Mouse (Mus musculus): Measurements from ENCODE around the gene Dab1. TPM values are rescaled to one million over a fixed set of nuclear protein-coding genes. Genes with fewer than 3 reads are reported as not detected.

The Dab1 gene
- polyA plus RNA-seq, 1 experiment, result not detected

DNA sequence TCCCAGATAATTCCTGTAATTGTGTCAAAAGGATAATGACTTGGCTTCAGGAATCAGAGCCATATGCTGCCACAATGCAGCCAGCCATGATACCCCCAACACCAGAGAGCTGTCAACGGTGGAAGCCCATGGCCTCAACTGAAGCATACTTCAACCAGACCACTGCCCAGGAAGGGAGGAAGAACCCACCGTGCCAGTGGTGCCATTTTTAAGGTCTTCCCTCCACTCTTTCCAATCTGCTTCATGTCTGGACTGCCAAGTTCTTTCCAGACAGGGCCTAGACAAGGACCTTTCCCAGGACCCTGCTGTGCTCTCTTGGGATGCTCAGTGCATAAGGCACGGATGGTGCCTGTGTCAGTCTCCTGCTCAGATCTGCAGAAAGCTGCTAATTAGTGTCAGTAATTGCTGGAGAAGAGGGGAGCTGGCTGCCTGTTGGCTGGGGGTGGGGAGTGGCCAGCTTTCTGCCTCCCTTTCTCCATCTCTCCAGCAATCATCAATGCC, 303.3 kb downstream of the Dab1 start:
- no peaks in the 10 kb centered on the region for H3K4me1 ChIP-seq (ENCODE audit: control insufficient read depth, insufficient read depth, low read length)
- H3K4me3 ChIP-seq (ENCODE audit: insufficient read depth, low read length), result no peak overlapping the region
- TF ChIP-seq POLR2A (IDR thresholded peaks at IDR 0.05; ENCODE audit: low read depth, low read length), result no peak
- no peak for TF ChIP-seq CTCF (IDR thresholded peaks at IDR 0.05; ENCODE audit: borderline replicate concordance, insufficient read depth, low read length)

DNA sequence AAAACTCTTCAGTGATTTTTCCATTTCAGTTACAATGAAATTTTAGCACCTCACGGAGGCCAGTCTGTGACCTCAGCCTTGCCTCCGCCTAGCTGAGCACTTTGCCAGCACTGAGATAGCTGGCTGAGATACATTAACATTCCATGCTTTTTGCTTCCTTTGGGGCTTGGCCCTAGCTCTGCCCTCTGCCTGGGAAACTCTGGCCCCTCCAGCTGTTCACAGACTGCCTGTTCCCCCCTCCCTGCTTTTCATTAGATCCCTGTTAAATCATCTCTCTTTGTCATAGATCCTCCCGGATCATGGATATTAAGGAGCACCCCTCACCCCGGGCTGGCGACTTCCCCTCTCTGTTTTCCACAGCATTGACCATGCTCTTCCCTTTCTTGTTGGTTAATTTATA, 307.5 kb downstream of the Dab1 start:
- Histone ChIP-seq H3K4me3 (ENCODE audit: insufficient read depth, low read length) (no peak overlapping the region), H3K27ac (ENCODE audit: insufficient read depth, low read length) (no peak overlapping the region), H3K4me1 (ENCODE audit: control insufficient read depth, insufficient read depth, low read length) (no peaks in the 10 kb centered on the region)
- TF ChIP-seq CTCF (IDR thresholded peaks at IDR 0.05; ENCODE audit: borderline replicate concordance, insufficient read depth, low read length) (no peak), POLR2A (IDR thresholded peaks at IDR 0.05; ENCODE audit: low read depth, low read length) (no peak)

More for the DNA sequence above, 303.3 kb downstream of the Dab1 start:
- H3K27ac ChIP-seq (ENCODE audit: insufficient read depth, low read length), result no peak overlapping the region

DNA sequence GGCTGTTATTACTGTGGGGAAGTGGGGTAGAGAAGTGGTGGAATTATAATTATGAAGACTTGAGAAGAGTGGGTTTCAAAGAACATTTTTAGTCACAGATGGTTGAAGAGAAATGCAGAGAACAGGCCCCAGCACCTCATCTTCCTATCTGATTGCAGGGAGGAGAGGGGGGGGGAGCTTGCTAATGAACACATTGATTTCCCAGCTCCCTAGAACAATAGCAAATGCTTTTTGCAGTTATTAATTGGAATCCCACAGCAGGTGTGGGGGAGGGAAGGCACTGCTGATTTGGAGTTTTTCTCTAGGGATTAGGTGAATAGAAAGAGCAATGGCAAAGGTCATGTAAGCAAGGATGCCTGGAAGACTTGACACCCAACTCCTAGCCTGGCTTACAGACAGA, 310.5 kb downstream of the Dab1 start:
- H3K4me3 ChIP-seq (ENCODE audit: insufficient read depth, low read length), result no peak overlapping the region
- H3K4me1 ChIP-seq (ENCODE audit: control insufficient read depth, insufficient read depth, low read length), result no peaks in the 10 kb centered on the region
- TF ChIP-seq CTCF (IDR thresholded peaks at IDR 0.05; ENCODE audit: borderline replicate concordance, insufficient read depth, low read length) (no peak), POLR2A (IDR thresholded peaks at IDR 0.05; ENCODE audit: low read depth, low read length) (no peak)
- H3K27ac ChIP-seq (ENCODE audit: insufficient read depth, low read length), result no peak overlapping the region

DNA sequence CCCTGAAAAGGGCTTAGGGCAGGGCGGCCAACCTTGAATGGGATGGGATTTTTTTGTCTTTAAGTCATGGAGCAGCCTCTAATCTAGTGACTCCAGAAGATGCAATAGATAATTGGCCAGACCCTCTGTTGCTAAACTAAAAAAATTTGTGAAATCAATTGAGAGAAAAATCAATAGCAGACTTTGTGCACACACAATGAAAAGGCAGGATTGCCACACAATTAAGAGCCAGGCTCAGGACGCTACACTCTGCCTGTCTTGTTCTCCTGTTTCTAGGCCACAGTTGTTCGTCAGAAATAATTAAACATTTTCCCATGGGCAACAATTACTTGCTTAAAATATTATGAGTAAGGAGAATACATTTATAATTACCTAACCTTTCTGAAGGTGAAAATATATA, 315.2 kb downstream of the Dab1 start:
- H3K4me1 ChIP-seq (ENCODE audit: control insufficient read depth, insufficient read depth, low read length), result no peaks in the 10 kb centered on the region
- no peak overlapping the region for H3K4me3 ChIP-seq (ENCODE audit: insufficient read depth, low read length)
- no peak overlapping the region for H3K27ac ChIP-seq (ENCODE audit: insufficient read depth, low read length)
- TF ChIP-seq POLR2A (IDR thresholded peaks at IDR 0.05; ENCODE audit: low read depth, low read length) (no peak), CTCF (IDR thresholded peaks at IDR 0.05; ENCODE audit: borderline replicate concordance, insufficient read depth, low read length) (no peak)

- TF ChIP-seq POLR2A (IDR thresholded peaks at IDR 0.05; ENCODE audit: low read depth, low read length), result no peak
- TF ChIP-seq CTCF (IDR thresholded peaks at IDR 0.05; ENCODE audit: borderline replicate concordance, insufficient read depth, low read length), result no peak
- Histone ChIP-seq H3K27ac (ENCODE audit: insufficient read depth, low read length) (no peak overlapping the region), H3K4me1 (ENCODE audit: control insufficient read depth, insufficient read depth, low read length) (no peaks in the 10 kb centered on the region), H3K4me3 (ENCODE audit: insufficient read depth, low read length) (no peak overlapping the region)
These were observed 329.1 kb downstream of the Dab1 start for GRCm38 (mm10) chr4:103948255-103948654.

- TF ChIP-seq POLR2A (IDR thresholded peaks at IDR 0.05; ENCODE audit: low read depth, low read length) (no peak), CTCF (IDR thresholded peaks at IDR 0.05; ENCODE audit: borderline replicate concordance, insufficient read depth, low read length) (no peak)
These were observed 334.6 kb downstream of the Dab1 start for GRCm38 (mm10) chr4:103953652-103954220.

GRCm38 (mm10) chr4:103961134-103962049, 342.2 kb downstream of the Dab1 start:
- Histone ChIP-seq H3K4me1 (ENCODE audit: control insufficient read depth, insufficient read depth, low read length) (no peaks in the 10 kb centered on the region), H3K27ac (ENCODE audit: insufficient read depth, low read length) (no peak overlapping the region), H3K4me3 (ENCODE audit: insufficient read depth, low read length) (no peak overlapping the region)
- no peak for TF ChIP-seq POLR2A (IDR thresholded peaks at IDR 0.05; ENCODE audit: low read depth, low read length)
- no peak for TF ChIP-seq CTCF (IDR thresholded peaks at IDR 0.05; ENCODE audit: borderline replicate concordance, insufficient read depth, low read length)

More at GRCm38 (mm10) chr4:103953652-103954220, 334.6 kb downstream of the Dab1 start:
- Histone ChIP-seq H3K27ac (ENCODE audit: insufficient read depth, low read length) (no peak overlapping the region), H3K4me1 (ENCODE audit: control insufficient read depth, insufficient read depth, low read length) (no peaks in the 10 kb centered on the region), H3K4me3 (ENCODE audit: insufficient read depth, low read length) (no peak overlapping the region)

DNA sequence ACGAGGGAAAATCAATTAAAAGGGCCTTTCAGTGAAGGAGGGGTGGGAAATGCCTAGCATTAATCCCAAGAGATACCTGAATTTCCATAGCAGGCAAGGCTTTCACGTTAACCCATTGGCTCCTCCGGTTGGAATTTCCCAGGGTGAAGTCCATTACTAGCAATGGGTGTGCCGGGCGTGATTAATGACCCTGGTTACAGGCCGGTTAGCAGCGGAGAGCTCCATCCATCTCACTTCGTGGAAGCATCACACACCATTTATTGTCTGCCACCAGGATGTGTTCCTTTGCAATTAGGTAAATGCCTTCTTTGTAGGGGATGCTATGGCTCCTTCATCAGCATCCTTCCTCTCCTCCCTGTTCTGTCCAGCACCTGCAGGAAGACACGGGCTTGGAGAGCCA, 350.7 kb downstream of the Dab1 start:
- TF ChIP-seq CTCF (IDR thresholded peaks at IDR 0.05; ENCODE audit: borderline replicate concordance, insufficient read depth, low read length) (no peak), POLR2A (IDR thresholded peaks at IDR 0.05; ENCODE audit: low read depth, low read length) (no peak)
- Histone ChIP-seq H3K4me1 (ENCODE audit: control insufficient read depth, insufficient read depth, low read length) (no peaks in the 10 kb centered on the region), H3K27ac (ENCODE audit: insufficient read depth, low read length) (no peak overlapping the region)

DNA sequence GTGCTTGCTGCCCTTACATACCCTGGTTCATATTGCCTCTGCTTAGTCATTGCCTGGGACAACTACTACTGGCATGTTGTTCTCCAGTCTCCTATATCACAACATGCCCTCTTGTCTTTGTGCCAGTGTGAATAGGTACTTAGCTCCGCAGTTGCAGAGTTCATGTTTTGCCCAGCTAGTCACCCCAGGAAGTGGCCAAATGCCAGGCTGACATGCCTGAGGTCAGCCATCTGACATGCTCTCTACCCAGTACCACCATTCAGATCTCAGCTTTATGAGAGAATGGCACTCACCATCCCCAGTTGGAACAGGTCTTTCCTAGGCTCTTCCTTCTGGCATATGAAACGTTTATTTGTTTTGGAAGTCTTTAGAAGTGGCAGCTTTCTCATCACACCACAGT, 355.4 kb downstream of the Dab1 start:
- no peaks in the 10 kb centered on the region for H3K4me1 ChIP-seq (ENCODE audit: control insufficient read depth, insufficient read depth, low read length)
- TF ChIP-seq CTCF (IDR thresholded peaks at IDR 0.05; ENCODE audit: borderline replicate concordance, insufficient read depth, low read length), result no peak
- no peak for TF ChIP-seq POLR2A (IDR thresholded peaks at IDR 0.05; ENCODE audit: low read depth, low read length)
- no peak overlapping the region for H3K27ac ChIP-seq (ENCODE audit: insufficient read depth, low read length)
- H3K4me3 ChIP-seq (ENCODE audit: insufficient read depth, low read length), result no peak overlapping the region

More for the DNA sequence above, 350.7 kb downstream of the Dab1 start:
- H3K4me3 ChIP-seq (ENCODE audit: insufficient read depth, low read length), result no peak overlapping the region

DNA sequence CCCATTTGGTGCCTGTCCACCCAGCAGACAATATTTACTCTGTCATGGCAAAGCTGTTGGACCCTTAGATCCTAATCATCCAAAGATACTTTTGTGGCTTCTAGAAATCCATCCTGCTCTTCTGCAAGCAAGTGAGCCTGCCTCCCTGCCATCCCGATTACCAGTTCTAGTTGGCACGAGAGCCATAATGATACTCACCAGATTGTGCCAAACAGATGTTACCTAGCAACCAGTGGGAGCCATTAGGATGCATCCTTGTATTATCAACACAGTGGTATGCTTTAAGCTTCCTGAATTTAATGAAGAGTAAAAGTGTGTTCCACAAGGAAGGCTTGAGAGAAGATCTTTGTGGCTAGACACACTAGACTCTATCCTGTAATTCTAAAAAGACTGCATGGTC, 355.8 kb downstream of the Dab1 start:
- H3K4me3 ChIP-seq (ENCODE audit: insufficient read depth, low read length), result no peak overlapping the region
- TF ChIP-seq POLR2A (IDR thresholded peaks at IDR 0.05; ENCODE audit: low read depth, low read length) (no peak), CTCF (IDR thresholded peaks at IDR 0.05; ENCODE audit: borderline replicate concordance, insufficient read depth, low read length) (no peak)
- no peak overlapping the region for H3K27ac ChIP-seq (ENCODE audit: insufficient read depth, low read length)
- H3K4me1 ChIP-seq (ENCODE audit: control insufficient read depth, insufficient read depth, low read length), result no peaks in the 10 kb centered on the region

Measured in embryonic fibroblast, embryonic 13.5 days (primary cell).